Mouse (Mus musculus) gastrocnemius, postnatal 4 days (tissue): ENCODE results near the gene Rarres2. TPM values are rescaled to one million over a fixed set of nuclear protein-coding genes. Genes with fewer than 3 reads are reported as not detected.
A peak's percentile ranks its signal among the peaks of the same experiment; 100 is the strongest.

Experiments
- DNase-seq, 2 experiments: peaks; one replicate each; pipeline ENCODE4 v3.0.0; 2021 to 2022; ENCODE audit warnings: low spot score in 2 of 2, mixed read lengths in 2 of 2
- total RNA-seq, 2 experiments: library from RNA; stranded (reverse); gene quantifications; 2 replicates each; pipeline ENCODE4 v1.2.3; 2021

Rarres2 gene
- total RNA-seq, 2 experiments from 2014 or later: 57.3 to 67.1 TPM

DNA sequence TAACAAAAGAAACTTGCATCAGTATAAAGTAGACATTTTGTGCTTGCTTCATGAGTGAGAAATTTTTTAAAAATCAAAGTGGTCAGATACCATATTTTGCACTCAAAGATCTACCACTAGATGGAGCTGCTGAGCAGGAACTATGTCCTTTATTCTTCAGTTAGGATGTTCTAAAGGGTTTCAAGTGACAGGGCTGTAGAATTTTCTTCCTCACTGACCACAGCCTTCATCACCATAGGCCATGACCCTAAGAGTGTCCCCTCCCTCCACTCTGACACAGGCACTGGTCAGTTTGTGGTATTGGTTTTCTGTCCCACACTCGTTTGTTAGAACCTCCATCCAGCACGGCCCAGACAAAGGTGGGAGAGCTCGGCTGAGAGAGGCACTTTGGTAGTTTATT lies 9.4 kb upstream of the Rarres2 start:
- DNase-seq: peak in 1 of 2 experiments; percentile 37

GRCm38 (mm10) chr6:48581257-48581656 lies 8.7 kb upstream of the Rarres2 start:
- no peak for DNase-seq

- DNase-seq: no peak
Observed at GRCm38 (mm10) chr6:48579215-48579648, 6.6 kb upstream of the Rarres2 start.

GRCm38 (mm10) chr6:48578736-48579135 lies 6.1 kb upstream of the Rarres2 start:
- no peak for DNase-seq

DNA sequence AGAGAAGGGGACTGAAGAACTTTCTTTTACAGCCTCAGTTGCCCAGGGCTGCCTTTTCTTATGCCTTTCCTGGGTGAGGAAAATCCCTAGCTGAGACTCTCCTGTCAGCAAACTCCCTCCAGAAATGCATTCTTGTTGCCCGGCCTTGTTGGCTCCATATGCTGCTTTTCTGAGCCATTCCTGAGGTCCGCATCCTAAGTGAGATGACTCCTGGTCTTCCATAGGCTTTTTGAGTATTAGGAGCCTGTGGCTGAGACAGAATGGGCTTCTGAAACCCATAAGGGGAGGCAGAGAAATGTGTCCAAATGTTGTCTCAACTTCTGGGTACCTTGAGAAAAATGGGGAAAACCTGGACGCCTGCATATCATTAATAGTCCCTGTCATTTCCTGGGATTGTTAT lies 1.4 kb upstream of the Rarres2 start:
- DNase-seq: no peak

- DNase-seq: no peak
Observed at GRCm38 (mm10) chr6:48573280-48573679, 691 bp upstream of the Rarres2 start.

GRCm38 (mm10) chr6:48572014-48572413 lies 575 bp downstream of the Rarres2 start:
- no peak for DNase-seq

DNA sequence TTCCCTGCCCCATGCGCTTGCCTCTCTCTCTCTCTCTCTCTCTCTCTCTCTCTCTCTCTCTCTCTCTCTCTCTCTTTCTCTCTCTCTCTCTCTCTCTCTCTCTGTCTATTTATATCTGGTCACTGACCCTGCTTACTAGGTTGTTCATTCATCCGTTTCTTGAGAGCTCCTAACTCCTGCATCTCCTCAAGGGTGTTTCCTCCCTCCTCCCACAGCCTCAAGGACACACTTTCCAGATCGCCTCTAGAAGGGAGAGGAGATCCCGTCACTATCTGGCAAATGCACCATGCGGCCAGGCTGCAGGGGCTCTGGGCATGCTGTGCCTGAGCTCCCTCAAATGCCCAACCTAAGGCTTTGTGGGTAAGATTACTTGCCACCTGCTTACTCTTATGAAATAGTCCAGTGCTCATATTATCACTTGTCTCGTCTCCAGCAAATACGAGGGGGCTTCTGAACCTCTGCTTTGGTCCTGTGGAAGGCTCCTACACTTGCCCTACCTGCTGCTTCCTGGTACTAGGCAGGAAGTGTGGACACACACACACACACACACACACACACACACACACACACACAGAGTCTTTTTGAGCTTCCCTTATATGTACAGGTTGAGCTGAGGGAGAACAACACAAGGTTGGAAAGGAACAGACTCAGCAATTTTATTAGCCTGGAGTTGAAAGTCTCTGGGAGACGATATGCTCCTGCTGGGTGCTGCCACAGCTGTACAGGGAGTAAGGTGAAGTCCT lies 3.4 kb downstream of the Rarres2 start:
- DNase-seq: no peak

DNA sequence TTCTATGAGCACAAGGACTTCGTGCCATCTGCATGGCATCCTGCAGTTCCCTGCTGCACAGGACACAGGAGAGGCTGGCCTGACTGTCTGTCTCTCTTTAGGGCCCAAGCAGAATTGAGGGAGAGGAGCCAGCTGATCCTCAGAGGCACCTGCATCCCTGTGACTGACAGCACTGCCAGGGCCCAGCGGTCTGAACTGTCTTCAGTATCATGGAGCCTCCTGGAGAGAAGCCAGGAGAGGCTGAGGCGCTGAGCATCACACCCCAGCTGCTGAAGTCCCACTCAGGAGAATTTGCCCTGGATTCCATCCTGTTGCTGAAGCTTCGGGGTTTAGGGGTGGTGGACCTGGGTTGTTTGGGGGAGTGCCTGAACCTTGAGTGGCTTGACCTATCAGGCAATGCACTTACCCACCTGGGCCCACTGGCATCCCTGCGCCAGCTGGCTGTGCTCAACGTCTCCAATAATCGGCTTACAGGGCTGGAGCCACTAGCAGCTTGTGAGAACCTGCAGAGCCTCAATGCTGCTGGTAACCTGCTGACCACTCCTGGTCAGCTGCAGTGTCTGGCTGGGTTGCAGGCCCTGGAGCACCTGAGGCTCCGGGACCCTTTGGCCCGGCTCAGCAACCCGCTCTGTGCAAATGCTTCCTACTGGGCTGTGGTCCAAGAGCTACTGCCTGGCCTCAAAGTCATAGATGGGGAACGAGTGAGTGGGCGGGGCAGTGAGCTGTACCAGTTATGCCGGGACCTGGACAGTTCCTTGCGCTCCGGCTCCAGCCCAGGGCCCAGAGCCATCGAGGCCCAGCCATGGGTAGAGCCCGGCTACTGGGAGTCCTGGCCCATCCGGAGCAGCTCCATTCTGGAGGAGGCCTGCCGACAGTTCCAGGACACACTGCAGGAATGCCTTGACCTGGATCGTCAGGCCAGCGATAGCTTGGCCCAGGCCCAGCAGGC lies 4.3 kb downstream of the Rarres2 start:
- peak; percentile 39 to 56 for DNase-seq

- DNase-seq: peak; percentile 47 to 65
Observed at GRCm38 (mm10) chr6:48566312-48566711, 6.3 kb downstream of the Rarres2 start.

GRCm38 (mm10) chr6:48565693-48566310 lies 6.8 kb downstream of the Rarres2 start:
- no peak for DNase-seq

- DNase-seq: no peak
Observed at GRCm38 (mm10) chr6:48555956-48556355, 16.6 kb downstream of the Rarres2 start.

DNA sequence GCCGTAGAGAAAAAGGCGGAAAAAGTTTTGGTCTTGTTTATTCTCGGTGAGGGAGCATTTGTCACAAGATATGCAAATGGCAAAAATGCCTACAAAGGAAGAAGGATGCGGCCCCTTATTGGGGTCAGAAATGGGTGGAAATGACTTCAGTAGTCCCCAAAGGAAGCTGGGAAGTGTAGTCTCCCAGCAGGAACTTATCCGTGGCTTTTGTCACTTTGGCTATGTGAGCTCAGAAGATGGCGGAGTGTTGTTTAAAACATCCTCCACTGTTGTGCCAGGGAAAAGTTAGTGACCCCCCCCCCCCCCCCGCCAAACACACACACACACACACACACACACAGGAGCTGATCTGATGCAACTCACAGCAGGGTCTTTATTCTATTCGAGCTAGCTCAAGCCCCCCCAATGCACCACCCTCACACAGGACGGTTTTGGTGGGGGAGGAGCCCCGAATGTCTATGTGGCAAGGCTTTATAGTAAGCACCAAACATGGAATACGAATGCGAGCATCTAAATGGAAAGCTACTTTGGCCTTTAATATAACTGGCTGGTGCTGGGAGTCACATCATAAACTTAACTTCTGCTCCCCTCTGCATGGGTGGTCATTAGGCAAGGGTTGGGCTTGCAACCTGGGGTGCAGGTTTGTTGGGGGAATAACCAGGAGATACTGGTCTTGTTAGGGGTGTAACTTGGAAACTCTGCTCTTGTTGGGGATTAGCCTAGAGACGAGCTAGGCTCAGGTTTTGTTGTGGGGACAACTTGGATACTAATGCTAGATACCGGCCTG lies 17.3 kb downstream of the Rarres2 start:
- no peak for DNase-seq

GRCm38 (mm10) chr6:48554280-48555103 lies 18.1 kb downstream of the Rarres2 start, which contains the start of gene Lrrc61:
Lrrc61 (plus strand) TSS chr6:48554796.
- peak; percentile 97 to 99 for DNase-seq

GRCm38 (mm10) chr6:48553819-48554218 lies 18.8 kb downstream of the Rarres2 start:
- DNase-seq: no peak

GRCm38 (mm10) chr6:48552918-48553317 lies 19.7 kb downstream of the Rarres2 start:
- DNase-seq: no peak

DNA sequence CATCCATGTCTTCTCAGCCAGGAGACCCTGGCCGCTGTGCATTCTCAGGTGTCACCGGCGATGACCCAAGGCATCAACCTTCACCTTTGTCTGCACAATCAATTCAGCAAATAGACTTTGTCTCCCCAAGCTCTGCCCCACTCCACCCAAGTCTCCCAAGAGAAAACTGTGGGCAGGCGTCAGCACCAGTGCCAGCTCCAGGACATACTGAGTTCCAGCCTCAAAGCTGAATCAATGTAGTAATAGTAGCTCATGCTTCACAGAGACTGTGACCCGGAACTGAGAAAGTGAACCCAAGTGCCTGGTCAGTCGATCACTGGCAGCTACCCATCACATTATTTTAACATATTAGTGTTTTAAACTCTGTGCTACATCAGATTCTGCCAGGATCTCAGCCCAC lies 24.3 kb downstream of the Rarres2 start:
- no peak for DNase-seq

DNA sequence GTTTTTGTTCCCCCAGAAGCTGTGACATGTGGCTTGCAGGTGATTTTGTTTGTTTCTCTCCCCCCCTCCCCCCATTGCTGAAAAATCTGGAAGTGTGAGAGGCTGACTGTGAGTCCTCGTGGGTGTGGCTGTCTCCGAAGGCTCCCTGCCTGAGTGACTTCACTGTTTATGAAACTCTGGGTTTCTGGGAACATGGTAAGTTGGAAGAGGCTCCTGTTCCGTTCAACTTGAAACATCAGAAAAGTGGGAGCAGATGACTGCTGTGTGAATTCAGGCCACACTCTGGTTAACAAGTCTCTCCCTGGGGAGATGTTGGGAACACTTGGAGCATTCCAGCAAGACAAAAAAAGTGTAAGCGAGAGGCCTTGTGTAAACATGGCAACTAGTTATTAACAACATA lies 25.7 kb downstream of the Rarres2 start:
- DNase-seq: no peak

DNA sequence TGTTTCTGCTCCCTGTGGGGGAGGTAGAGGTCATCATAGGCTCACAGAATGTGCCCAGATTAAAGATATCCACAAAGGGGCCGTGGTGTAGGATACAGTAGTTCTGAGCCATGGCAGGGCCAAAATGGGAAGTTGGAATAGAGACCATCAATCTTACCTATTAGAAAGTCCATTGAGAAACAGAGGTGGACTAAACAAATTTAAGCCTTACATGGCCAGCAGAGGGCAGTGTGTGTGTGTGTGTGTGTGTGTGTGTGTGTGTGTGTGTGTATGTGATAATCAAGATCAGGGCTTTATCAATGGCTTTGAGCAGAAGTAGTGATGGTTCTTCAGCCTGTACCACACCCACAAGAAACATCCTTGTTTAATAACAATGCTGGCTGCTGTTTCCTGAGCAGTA lies 26.3 kb downstream of the Rarres2 start:
- DNase-seq: no peak

GRCm38 (mm10) chr6:48545251-48545650 lies 27.3 kb downstream of the Rarres2 start:
- no peak for DNase-seq
